Comparison of ENCODE assay signal across 22 mouse cellular contexts in the genomic region with DNA sequence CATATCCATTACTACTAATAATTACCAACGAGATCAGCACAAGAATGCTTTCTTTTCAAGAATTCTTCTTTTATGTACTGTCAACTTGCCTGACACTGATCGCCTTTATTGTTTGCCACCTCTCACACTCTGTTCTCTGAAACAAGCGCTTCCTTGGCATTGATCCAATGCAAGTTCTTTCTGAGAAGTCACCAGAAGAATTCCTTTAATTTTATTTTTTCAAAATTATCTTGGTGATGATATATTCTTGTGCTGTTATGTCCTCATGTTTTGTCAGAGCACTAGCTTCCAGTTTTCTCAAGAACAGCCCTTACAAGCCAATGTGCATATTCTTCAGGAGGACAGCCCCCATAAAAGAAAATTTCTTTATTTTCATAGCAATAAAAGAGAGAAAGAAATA.
A peak's percentile ranks its signal among the peaks of the same experiment; 100 is the strongest.
DNase-seq lines count a peak whose midpoint lies in the region; ATAC-seq and TF ChIP-seq lines count a peak whose summit lies in the region.
"Had no signal": no experiment of that assay in that cellular context is flagged by ENCODE, and none has a peak within 500 bp of the region (broad histone marks: within the 10 kb centered on the region; RNA-seq: fewer than 3 reads in every experiment).

No protein-coding gene starts in this region.

- no peaks in the 10 kb centered on the region for H3K4me1 ChIP-seq in kidney, postnatal 0 days (replicated peaks; ENCODE audit: insufficient read depth, low read length)
- H3K4me1 ChIP-seq in lung, embryonic 14.5 days (ENCODE audit: insufficient read depth): no peaks in the 10 kb centered on the region
- no peaks in the 10 kb centered on the region for H3K4me1 ChIP-seq in hindbrain, embryonic 14.5 days (replicated peaks; ENCODE audit: control insufficient read depth, insufficient read depth, low read length)

- TF ChIP-seq CTCF in kidney, postnatal 0 days (IDR thresholded peaks at IDR 0.05; ENCODE audit: low read depth): no peak
- no peak for TF ChIP-seq CTCF in lung, embryonic 14.5 days (IDR thresholded peaks at IDR 0.05; ENCODE audit: low read depth)

- no peaks in the 10 kb centered on the region for H3K9me3 ChIP-seq in kidney, postnatal 0 days (replicated peaks; ENCODE audit: low read length)
- H3K9me3 ChIP-seq in lung, embryonic 14.5 days (ENCODE audit: low read depth, low read length): no peaks in the 10 kb centered on the region
- no peaks in the 10 kb centered on the region for H3K9me3 ChIP-seq in hindbrain, embryonic 14.5 days (ENCODE audit: control insufficient read depth, low read length)

- no peaks in the 10 kb centered on the region for H3K36me3 ChIP-seq in kidney, postnatal 0 days (ENCODE audit: insufficient read depth, low read length)
- no peaks in the 10 kb centered on the region for H3K36me3 ChIP-seq in lung, embryonic 14.5 days (ENCODE audit: insufficient read depth)
- no peaks in the 10 kb centered on the region for H3K36me3 ChIP-seq in hindbrain, embryonic 14.5 days (replicated peaks; ENCODE audit: control insufficient read depth, insufficient read depth)
- H3K36me3 ChIP-seq: G1E had no signal

- H3K27ac ChIP-seq in kidney, postnatal 0 days: no peak overlapping the region
- H3K27ac ChIP-seq in lung, embryonic 14.5 days (ENCODE audit: low read depth): no peak overlapping the region
- no peak overlapping the region for H3K27ac ChIP-seq in hindbrain, embryonic 14.5 days

- H3K4me2 ChIP-seq in kidney, postnatal 0 days (ENCODE audit: low read length): no peak overlapping the region
- H3K4me2 ChIP-seq in lung, embryonic 14.5 days: no peak overlapping the region
- no peak overlapping the region for H3K4me2 ChIP-seq in hindbrain, embryonic 14.5 days (replicated peaks)

- no peak overlapping the region for H3K4me3 ChIP-seq in kidney, postnatal 0 days (replicated peaks; ENCODE audit: low read depth, low read length)
- H3K4me3 ChIP-seq in lung, embryonic 14.5 days (ENCODE audit: low read depth, low read length): no peak overlapping the region
- no peak overlapping the region for H3K4me3 ChIP-seq in hindbrain, embryonic 14.5 days (replicated peaks; ENCODE audit: low read length)

- WGBS in kidney, postnatal 0 days: 54% methylated on average over 3 of the region's 3 CpGs
- 40% methylated on average over 3 of the region's 3 CpGs for WGBS in lung, embryonic 14.5 days
- 76% methylated on average over 3 of the region's 3 CpGs for WGBS in hindbrain, embryonic 14.5 days

- DNase-seq in kidney, postnatal 0 days (ENCODE audit: low spot score): peak; percentile 75
- no peak for DNase-seq in kidney, adult 18-20 months
- peak; percentile 55 for DNase-seq in lung, embryonic 14.5 days
- no peak for DNase-seq in lung, postnatal 4 days
- peak; percentile 2 for DNase-seq in brain, adult 2 months (ENCODE audit: low read depth, low spot score)
- no peak for DNase-seq in hindbrain, embryonic 14.5 days (ENCODE audit: low spot score)
- DNase-seq: adrenal gland, adult 2 months; adrenal gland, adult 8-10 months; adrenal gland, postnatal 10 days; adrenal gland, postnatal 14 days; adrenal gland, postnatal 25 days; adrenal gland, postnatal 36 days; B cell, adult 2 months; cerebellum, adult 11 months; cerebellum, adult 11-12 months; cerebellum, adult 18-20 months; cerebellum, adult 2 months had no signal

- no peaks in the 10 kb centered on the region for H3K27me3 ChIP-seq in kidney, postnatal 0 days (ENCODE audit: insufficient read depth, low read length)
- no peaks in the 10 kb centered on the region for H3K27me3 ChIP-seq in lung, embryonic 14.5 days (ENCODE audit: insufficient read depth, low read length)
- no peaks in the 10 kb centered on the region for H3K27me3 ChIP-seq in hindbrain, embryonic 14.5 days (ENCODE audit: control insufficient read depth, insufficient read depth, low read length)
- H3K27me3 ChIP-seq: CH12.LX, Patski had no signal

- ATAC-seq in kidney, postnatal 0 days (replicated peaks; ENCODE audit: low FRiP score, low read depth): no peak
- ATAC-seq in lung, embryonic 14.5 days (ENCODE audit: insufficient read depth): no peak
- no peak for ATAC-seq in hindbrain, embryonic 14.5 days (ENCODE audit: low FRiP score)
- ATAC-seq: activated CD4-positive, CD25-positive, alpha-beta regulatory T cell, adult 4 months; CD4-positive, CD25-positive, alpha-beta regulatory T cell, adult 4 months; Patski had no signal

- no peak overlapping the region for H3K9ac ChIP-seq in kidney, postnatal 0 days (ENCODE audit: low read depth, low read length)
- no peak overlapping the region for H3K9ac ChIP-seq in lung, embryonic 14.5 days
- no peak overlapping the region for H3K9ac ChIP-seq in hindbrain, embryonic 14.5 days

Comparison
In these comparisons a context has a peak if more than half of its experiments do, and no peak if none do; other contexts are left out.
1. DNase-seq: peak in kidney, postnatal 0 days (single experiment), lung, embryonic 14.5 days (single experiment) and brain, adult 2 months (single experiment); none in kidney, adult 18-20 months (single experiment), lung, postnatal 4 days (0 of 2) and hindbrain, embryonic 14.5 days (single experiment).